Mouse (Mus musculus) G1E-ER4 (cell line): ENCODE data around the gene Hip1. TPM values are rescaled to one million over a fixed set of nuclear protein-coding genes. Genes with fewer than 3 reads are reported as not detected.

Experiments used
- GATA1 ChIP-seq: IDR thresholded peaks from one replicate; pipeline ENCODE4 v1.8.0; 2012; ENCODE audit warnings: low read length, inconsistent platforms
- polyA plus RNA-seq: library from polyadenylated mRNA; stranded (reverse); fragments of >175 nt; gene quantifications from 2 replicates; pipeline ENCODE4 v1.2.3, GENCODE M21; 2012

The Hip1 gene
- polyA plus RNA-seq, 1 experiment, result not detected

- TF ChIP-seq GATA1, result no peak
Observed at GRCm38 (mm10) chr5:135478877-135479600, 65.9 kb downstream of the Hip1 start.

- no peak for TF ChIP-seq GATA1
Observed at GRCm38 (mm10) chr5:135476199-135476598, 68.7 kb downstream of the Hip1 start.

GRCm38 (mm10) chr5:135472405-135472804, 72.5 kb downstream of the Hip1 start:
- TF ChIP-seq GATA1, result no peak

GRCm38 (mm10) chr5:135471747-135472146, 73.2 kb downstream of the Hip1 start:
- TF ChIP-seq GATA1, result no peak

GRCm38 (mm10) chr5:135468280-135468679, 76.6 kb downstream of the Hip1 start:
- no peak for TF ChIP-seq GATA1

GRCm38 (mm10) chr5:135465833-135466291, 79.1 kb downstream of the Hip1 start:
- TF ChIP-seq GATA1, result no peak

- no peak for TF ChIP-seq GATA1
Observed at GRCm38 (mm10) chr5:135463380-135463779, 81.5 kb downstream of the Hip1 start.

GRCm38 (mm10) chr5:135460833-135461173, 84.1 kb downstream of the Hip1 start:
- no peak for TF ChIP-seq GATA1

- TF ChIP-seq GATA1, result no peak
Observed at GRCm38 (mm10) chr5:135460152-135460832, 84.6 kb downstream of the Hip1 start.

- TF ChIP-seq GATA1, result no peak
Observed at GRCm38 (mm10) chr5:135459486-135459885, 85.4 kb downstream of the Hip1 start.

GRCm38 (mm10) chr5:135457961-135458360, 87.0 kb downstream of the Hip1 start:
- no peak for TF ChIP-seq GATA1

- no peak for TF ChIP-seq GATA1
Observed at GRCm38 (mm10) chr5:135456515-135456914, 88.4 kb downstream of the Hip1 start.

- TF ChIP-seq GATA1, result no peak
Observed at GRCm38 (mm10) chr5:135454256-135454655, 90.7 kb downstream of the Hip1 start.

- TF ChIP-seq GATA1, result no peak
Observed at GRCm38 (mm10) chr5:135451100-135451499, 93.8 kb downstream of the Hip1 start.

GRCm38 (mm10) chr5:135445755-135446154, 99.2 kb downstream of the Hip1 start:
- no peak for TF ChIP-seq GATA1

GRCm38 (mm10) chr5:135442430-135442829, 102.5 kb downstream of the Hip1 start:
- no peak for TF ChIP-seq GATA1

GRCm38 (mm10) chr5:135435039-135435438, 109.9 kb downstream of the Hip1 start:
- TF ChIP-seq GATA1, result no peak
